Mouse (Mus musculus) hindbrain, embryonic 15.5 days (tissue): Measurements from ENCODE around the gene Iqcf1. TPM values are rescaled to one million over a fixed set of nuclear protein-coding genes. Genes with fewer than 3 reads are reported as not detected.

ENCODE experiments used
- ATAC-seq: fragments of 200-750 bp; cut with Nextera tagmentation; 2 replicates; pipeline ENCODE4 v1.8.0; 2017; ENCODE audit warnings: low read depth, moderate number of reproducible peaks, moderate TSS enrichment; ENCODE audit not compliant: low FRiP score
- H3K27ac ChIP-seq: fragments of 300-500 bp; sonication (generic); replicated peaks from 2 replicates; pipeline ENCODE4 v1.5.1; 2015; ENCODE audit warnings: mild to moderate bottlenecking, inconsistent platforms
- H3K27me3 ChIP-seq: fragments of 300-500 bp; sonication (generic); 2 replicates; pipeline ENCODE4 v1.6.1; 2015; ENCODE audit warnings: control low read depth, inconsistent platforms
- H3K36me3 ChIP-seq: fragments of 300-500 bp; sonication (generic); 2 replicates; pipeline ENCODE4 v1.6.1; 2015; ENCODE audit warnings: control low read depth, inconsistent platforms
- H3K4me1 ChIP-seq: fragments of 300-500 bp; sonication (generic); replicated peaks from 2 replicates; pipeline ENCODE4 v1.6.1; 2015; ENCODE audit warnings: control low read depth, inconsistent platforms
- H3K4me2 ChIP-seq: fragments of 300-500 bp; sonication (generic); 2 replicates; pipeline ENCODE4 v1.6.1; 2015; ENCODE audit warnings: moderate library complexity, mild to moderate bottlenecking, inconsistent platforms
- H3K4me3 ChIP-seq: fragments of 300-500 bp; sonication (generic); 2 replicates; pipeline ENCODE4 v1.5.1; 2015; ENCODE audit warnings: mild to moderate bottlenecking, inconsistent platforms
- H3K9ac ChIP-seq: fragments of 300-500 bp; sonication (generic); 2 replicates; pipeline ENCODE4 v1.6.1; 2015; ENCODE audit warnings: inconsistent platforms
- H3K9me3 ChIP-seq: fragments of 300-500 bp; sonication (generic); 2 replicates; pipeline ENCODE4 v1.6.1; 2016; ENCODE audit warnings: control low read depth, inconsistent platforms
- WGBS: fragments of 180-500 bp; shearing (Covaris S2); methylation state at CpG from one replicate; pipeline ENCODE4 v1.1.7; 2015; 5-methylcytosine and 5-hydroxymethylcytosine counted together
- polyA plus RNA-seq: library from polyadenylated mRNA; unstranded; fragments of >200 nt; fragmentation: Nextera tagmentation; extraction: Ambion mirVana; gene quantifications from 2 replicates; pipeline ENCODE4 v1.2.1, GENCODE M21; 2015

The Iqcf1 gene
- polyA plus RNA-seq, 1 experiment from 2014 or later: not detected

- H3K36me3 ChIP-seq: peaks cover 20% of the 10 kb centered on the region
- 43% methylated on average over 5 of the region's 5 CpGs for WGBS
- peak overlapping the region; percentile 91 for H3K4me2 ChIP-seq
- H3K27me3 ChIP-seq: no peaks in the 10 kb centered on the region
- H3K4me3 ChIP-seq: no peak overlapping the region
- H3K9me3 ChIP-seq: no peaks in the 10 kb centered on the region
- H3K27ac ChIP-seq: 0 out of 2 replicates have a peak overlapping the region, but pooled peaks have one; percentile 91
- no peak overlapping the region for H3K9ac ChIP-seq
- peaks cover 59% of the 10 kb centered on the region for H3K4me1 ChIP-seq
- ATAC-seq: no peak
Measured at GRCm38 (mm10) chr9:106457920-106458319, 41.8 kb upstream of the Iqcf1 start.

GRCm38 (mm10) chr9:106459946-106460345 is 39.8 kb upstream of the Iqcf1 start:
- WGBS: 82% methylated on average over 15 of the region's 15 CpGs
- H3K27me3 ChIP-seq: no peaks in the 10 kb centered on the region

GRCm38 (mm10) chr9:106460401-106461025 is 39.3 kb upstream of the Iqcf1 start:
- Histone ChIP-seq H3K27me3 (no peaks in the 10 kb centered on the region), H3K4me1 (peaks cover 57% of the 10 kb centered on the region), H3K9ac (no peak overlapping the region), H3K4me3 (no peak overlapping the region), H3K36me3 (peaks cover 28% of the 10 kb centered on the region), H3K9me3 (no peaks in the 10 kb centered on the region), H3K4me2 (no peak overlapping the region), H3K27ac (no peak overlapping the region)
- ATAC-seq: no peak
- WGBS: 75% methylated on average over 18 of the region's 18 CpGs

More at GRCm38 (mm10) chr9:106459946-106460345, 39.8 kb upstream of the Iqcf1 start:
- no peak overlapping the region for H3K9ac ChIP-seq
- no peak overlapping the region for H3K4me2 ChIP-seq
- ATAC-seq: no peak
- H3K27ac ChIP-seq: no peak overlapping the region
- H3K4me1 ChIP-seq: peaks cover 57% of the 10 kb centered on the region
- peaks cover 28% of the 10 kb centered on the region for H3K36me3 ChIP-seq
- no peak overlapping the region for H3K4me3 ChIP-seq
- no peaks in the 10 kb centered on the region for H3K9me3 ChIP-seq

GRCm38 (mm10) chr9:106461026-106461415 is 38.7 kb upstream of the Iqcf1 start:
- H3K4me2 ChIP-seq: no peak overlapping the region
- peaks cover 28% of the 10 kb centered on the region for H3K36me3 ChIP-seq
- no peak overlapping the region for H3K4me3 ChIP-seq
- H3K9ac ChIP-seq: no peak overlapping the region
- peaks cover 57% of the 10 kb centered on the region for H3K4me1 ChIP-seq
- ATAC-seq: no peak
- no peak overlapping the region for H3K27ac ChIP-seq
- no peaks in the 10 kb centered on the region for H3K9me3 ChIP-seq
- H3K27me3 ChIP-seq: no peaks in the 10 kb centered on the region
- WGBS: 94% methylated on average over 9 of the region's 9 CpGs

DNA sequence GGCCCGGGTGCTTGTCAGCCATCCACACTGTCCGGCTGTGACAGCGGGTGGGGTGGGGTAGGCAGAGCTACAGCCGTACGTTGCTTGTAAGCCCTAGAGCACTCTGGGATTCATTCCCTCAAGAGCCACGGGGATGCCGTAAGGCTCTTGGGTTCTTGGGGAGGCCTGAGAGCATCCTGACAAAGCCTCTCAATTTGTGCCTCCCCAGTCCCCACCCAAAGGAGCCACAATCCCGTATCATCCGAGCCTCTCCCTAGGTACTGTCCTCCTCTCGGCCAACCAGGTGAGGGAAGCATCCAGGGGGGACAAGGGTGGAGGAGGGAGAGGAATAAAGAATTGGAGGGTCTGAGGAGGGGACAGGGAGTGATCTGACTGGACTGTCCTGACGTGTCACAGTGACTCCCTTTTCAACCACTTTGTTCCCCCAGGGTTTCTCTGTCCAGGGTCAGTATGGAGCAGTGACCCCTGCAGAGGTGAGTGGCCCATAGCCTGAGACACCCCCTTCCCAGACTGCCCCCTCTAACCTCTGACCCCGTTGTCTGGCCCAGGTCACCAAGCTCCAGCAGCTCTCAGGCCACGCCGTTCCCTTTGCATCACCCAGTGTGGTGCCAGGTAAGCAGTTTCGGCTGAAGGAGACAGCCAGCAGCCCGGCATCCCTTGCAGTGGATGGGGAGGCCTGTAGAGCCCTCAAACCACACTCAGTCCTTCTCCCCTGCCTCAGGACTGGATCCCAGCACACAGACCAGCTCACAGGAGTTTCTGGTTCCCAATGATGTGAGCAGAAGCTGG is 37.9 kb upstream of the Iqcf1 start:
- Histone ChIP-seq H3K27ac (no peak overlapping the region), H3K4me2 (no peak overlapping the region), H3K36me3 (peaks cover 28% of the 10 kb centered on the region), H3K4me3 (no peak overlapping the region), H3K27me3 (no peaks in the 10 kb centered on the region), H3K4me1 (peaks cover 51% of the 10 kb centered on the region), H3K9ac (no peak overlapping the region), H3K9me3 (no peaks in the 10 kb centered on the region)
- ATAC-seq: no peak
- whole genome bisulfite sequencing: 79% methylated on average over 16 of the region's 16 CpGs

GRCm38 (mm10) chr9:106462430-106462800 is 37.4 kb upstream of the Iqcf1 start:
- no peak overlapping the region for H3K27ac ChIP-seq
- H3K9me3 ChIP-seq: no peaks in the 10 kb centered on the region
- H3K4me3 ChIP-seq: no peak overlapping the region
- WGBS: 86% methylated on average over 12 of the region's 12 CpGs
- H3K36me3 ChIP-seq: peaks cover 28% of the 10 kb centered on the region
- H3K9ac ChIP-seq: no peak overlapping the region
- no peak overlapping the region for H3K4me2 ChIP-seq
- H3K27me3 ChIP-seq: no peaks in the 10 kb centered on the region
- H3K4me1 ChIP-seq: peaks cover 45% of the 10 kb centered on the region
- no peak for ATAC-seq

- Histone ChIP-seq H3K27ac (no peak overlapping the region), H3K36me3 (peaks cover 28% of the 10 kb centered on the region), H3K4me3 (no peak overlapping the region), H3K9me3 (no peaks in the 10 kb centered on the region), H3K4me2 (no peak overlapping the region), H3K4me1 (peaks cover 36% of the 10 kb centered on the region), H3K9ac (no peak overlapping the region), H3K27me3 (no peaks in the 10 kb centered on the region)
- WGBS: 75% methylated on average over 21 of the region's 21 CpGs
- ATAC-seq: no peak
Measured at GRCm38 (mm10) chr9:106463122-106464063, 36.4 kb upstream of the Iqcf1 start.

DNA sequence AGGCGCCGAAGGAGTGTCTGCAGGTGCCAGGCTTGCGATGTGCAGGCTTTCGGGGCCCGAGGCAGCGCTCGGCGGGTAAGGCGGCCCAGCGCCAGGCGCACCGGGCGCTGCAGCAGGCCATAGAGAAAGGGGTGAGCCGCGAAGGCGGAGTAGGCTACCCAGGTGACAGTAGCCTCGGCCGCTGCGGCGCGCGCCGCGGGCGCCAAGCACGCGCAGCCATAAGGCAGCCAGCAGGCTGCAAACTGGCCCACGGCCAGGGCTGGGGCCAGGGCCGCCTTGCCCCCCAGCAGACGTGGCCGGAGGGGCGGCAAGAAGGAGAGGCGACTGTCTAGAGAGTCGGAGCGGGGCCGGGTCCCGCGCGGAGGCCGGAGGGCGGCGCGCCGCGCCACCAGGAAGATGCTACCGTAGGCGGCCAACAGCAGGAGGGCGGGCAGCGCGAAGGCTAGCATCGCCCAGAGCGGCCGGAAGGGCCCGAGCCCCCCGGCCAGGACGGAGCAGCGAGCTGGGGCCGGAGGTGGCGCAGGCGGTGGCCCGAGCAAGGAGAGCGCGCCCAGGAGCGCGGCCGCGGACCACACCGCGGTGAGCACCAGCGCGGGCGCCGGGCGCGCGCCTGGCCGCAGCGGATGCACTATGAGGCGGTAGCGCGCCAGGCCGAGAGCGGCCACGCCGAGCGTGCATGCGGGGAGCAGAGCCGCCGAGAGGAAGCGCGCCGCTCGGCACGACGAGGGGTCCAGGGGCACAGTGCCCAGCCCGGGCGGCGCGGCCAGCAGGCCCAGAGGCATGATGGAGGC is 34.8 kb upstream of the Iqcf1 start:
- H3K4me3 ChIP-seq: peak overlapping the region; percentile 49
- H3K9ac ChIP-seq: peak overlapping the region; percentile 73
- H3K27ac ChIP-seq: peak overlapping the region; percentile 90
- ATAC-seq: peak; percentile 78
- 2% methylated on average over 86 of the region's 99 CpGs for WGBS
- peaks cover 23% of the 10 kb centered on the region for H3K4me1 ChIP-seq
- no peaks in the 10 kb centered on the region for H3K27me3 ChIP-seq
- peak overlapping the region; percentile 91 for H3K4me2 ChIP-seq
- H3K36me3 ChIP-seq: peaks cover 28% of the 10 kb centered on the region
- H3K9me3 ChIP-seq: no peaks in the 10 kb centered on the region

- ATAC-seq: peak; percentile 36
- Histone ChIP-seq H3K27ac (peak within 1 kb of the TSS; percentile 90), H3K4me1 (peaks cover 22% of the 10 kb centered on the region), H3K36me3 (peaks cover 25% of the 10 kb centered on the region), H3K9ac (peak within 1 kb of the TSS; percentile 73), H3K9me3 (no peaks in the 10 kb centered on the region), H3K27me3 (no peaks in the 10 kb centered on the region), H3K4me3 (peak within 1 kb of the TSS; percentile 49), H3K4me2 (peak within 1 kb of the TSS; percentile 91)
- 23% methylated on average over 26 of the region's 26 CpGs for WGBS
Measured at GRCm38 (mm10) chr9:106465571-106466200, 34.1 kb upstream of the Iqcf1 start, which contains the start of gene Gpr62. Gpr62 (minus strand) TSS chr9:106465938.

DNA sequence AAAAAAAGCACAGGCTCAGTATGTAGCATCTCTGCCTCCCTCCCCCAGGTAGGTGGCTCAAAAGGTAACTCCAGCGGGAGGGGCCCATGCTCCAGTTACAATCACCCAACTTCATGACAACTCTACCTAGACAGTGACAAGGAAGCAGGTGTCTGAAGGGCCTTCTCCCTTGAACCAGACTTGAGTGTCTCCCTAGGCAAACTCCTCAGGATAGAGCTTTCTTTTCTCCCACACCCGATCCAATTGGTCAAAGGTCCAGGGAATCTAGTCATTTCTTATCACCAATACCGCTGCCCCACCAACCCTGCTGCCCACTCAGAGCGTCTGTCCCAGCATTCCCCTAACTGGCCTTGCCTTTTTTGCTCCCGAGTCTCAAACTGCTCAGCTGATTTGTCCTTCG is 33.0 kb upstream of the Iqcf1 start:
- WGBS: 88% methylated on average over 6 of the region's 6 CpGs
- no peak overlapping the region for H3K4me2 ChIP-seq
- H3K4me3 ChIP-seq: no peak overlapping the region
- ATAC-seq: no peak
- peaks cover 22% of the 10 kb centered on the region for H3K4me1 ChIP-seq
- no peaks in the 10 kb centered on the region for H3K27me3 ChIP-seq
- no peaks in the 10 kb centered on the region for H3K9me3 ChIP-seq
- H3K9ac ChIP-seq: no peak overlapping the region
- H3K27ac ChIP-seq: no peak overlapping the region
- peaks cover 17% of the 10 kb centered on the region for H3K36me3 ChIP-seq

DNA sequence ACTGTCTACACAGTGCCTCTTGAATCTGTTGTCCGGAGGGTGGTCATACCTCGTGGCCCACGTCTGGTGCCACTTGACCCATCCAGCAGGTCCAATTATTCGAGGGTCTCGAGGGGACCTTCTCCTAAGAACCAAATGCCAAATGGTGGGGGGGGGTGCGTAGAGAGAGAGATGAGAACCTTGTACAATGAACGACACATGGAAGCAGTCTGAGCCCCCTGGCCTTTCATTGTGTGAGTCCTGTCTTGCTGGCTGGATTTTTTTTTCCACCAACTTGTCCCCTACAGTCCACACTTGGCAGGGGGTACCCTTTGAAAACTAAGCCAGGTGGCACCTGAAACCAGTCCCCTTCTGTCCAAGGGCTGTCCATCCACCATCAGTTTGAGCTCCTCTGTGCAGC is 32.0 kb upstream of the Iqcf1 start:
- Histone ChIP-seq H3K4me1 (peaks cover 22% of the 10 kb centered on the region), H3K4me2 (no peak overlapping the region), H3K27me3 (no peaks in the 10 kb centered on the region), H3K36me3 (peaks cover 8% of the 10 kb centered on the region; the same call in 1 of the 2 replicates), H3K9me3 (no peaks in the 10 kb centered on the region), H3K9ac (no peak overlapping the region), H3K4me3 (no peak overlapping the region), H3K27ac (no peak overlapping the region)
- no peak for ATAC-seq
- WGBS: 89% methylated on average over 7 of the region's 7 CpGs
